Comparison of ENCODE assay signal across 16 mouse cellular contexts in genomic region chr1:91240685-91241084, GRCm38 (mm10). TPM values are rescaled to one million over a fixed set of nuclear protein-coding genes. Genes with fewer than 3 reads are reported as not detected.
DNase-seq lines count a peak whose midpoint lies in the region; ATAC-seq lines count a peak whose summit lies in the region.
"Had no signal": no experiment of that assay in that cellular context is flagged by ENCODE, and none has a peak within 500 bp of the region (broad histone marks: within the 10 kb centered on the region; RNA-seq: fewer than 3 reads in every experiment).

No protein-coding gene starts in this region.

- no peak overlapping the region for H3K27ac ChIP-seq in lung, embryonic 15.5 days
- H3K27ac ChIP-seq in intestine, embryonic 14.5 days (ENCODE audit: low read depth), result no peak overlapping the region
- no peak overlapping the region for H3K27ac ChIP-seq in hindbrain, embryonic 11.5 days (ENCODE audit: low read depth, low read length)
- H3K27ac ChIP-seq: hindbrain, embryonic 14.5 days; layer of hippocampus, adult 2 months; limb, embryonic 10.5 days; neural tube, embryonic 13.5 days; stomach, embryonic 15.5 days had no signal

- no peaks in the 10 kb centered on the region for H3K4me1 ChIP-seq in lung, embryonic 15.5 days
- no peaks in the 10 kb centered on the region; the same call in 1 of the 2 replicates for H3K4me1 ChIP-seq in intestine, embryonic 14.5 days (replicated peaks; ENCODE audit: control insufficient read depth, insufficient read depth, low read length)
- no peaks in the 10 kb centered on the region for H3K4me1 ChIP-seq in hindbrain, embryonic 11.5 days (replicated peaks; ENCODE audit: control insufficient read depth, insufficient read depth, low read length)
- H3K4me1 ChIP-seq: limb, embryonic 10.5 days; neural tube, embryonic 13.5 days had no signal

- no peaks in the 10 kb centered on the region for H3K9me3 ChIP-seq in lung, embryonic 15.5 days
- no peaks in the 10 kb centered on the region for H3K9me3 ChIP-seq in intestine, embryonic 14.5 days (ENCODE audit: control insufficient read depth, low read length)
- no peaks in the 10 kb centered on the region for H3K9me3 ChIP-seq in hindbrain, embryonic 11.5 days (ENCODE audit: control insufficient read depth, low read length)
- H3K9me3 ChIP-seq: limb, embryonic 10.5 days; neural tube, embryonic 13.5 days; stomach, embryonic 15.5 days had no signal

- no peak overlapping the region for H3K9ac ChIP-seq in lung, embryonic 15.5 days
- H3K9ac ChIP-seq in intestine, embryonic 14.5 days (ENCODE audit: low read length), result no peak overlapping the region
- H3K9ac ChIP-seq in hindbrain, embryonic 11.5 days (ENCODE audit: low read depth, low read length), result no peak overlapping the region
- H3K9ac ChIP-seq: hindbrain, embryonic 14.5 days; neural tube, embryonic 13.5 days; stomach, embryonic 15.5 days had no signal

- no peak for DNase-seq in lung, postnatal 14 days
- DNase-seq in adrenal gland, adult 8-10 months, result peak; percentile 67
- no peak for DNase-seq in intestine, embryonic 14.5 days (ENCODE audit: low spot score)
- no peak for DNase-seq in right cerebral cortex, adult 18-20 months
- DNase-seq in hindbrain, embryonic 11.5 days (ENCODE audit: low spot score), result no peak
- DNase-seq: cerebellum, postnatal 36 days; right cerebral cortex, postnatal 14 days had no signal

- H3K36me3 ChIP-seq in lung, embryonic 15.5 days, result no peaks in the 10 kb centered on the region
- H3K36me3 ChIP-seq in intestine, embryonic 14.5 days (ENCODE audit: control insufficient read depth, insufficient read depth, low read length), result no peaks in the 10 kb centered on the region
- no peaks in the 10 kb centered on the region for H3K36me3 ChIP-seq in hindbrain, embryonic 11.5 days (ENCODE audit: control insufficient read depth, insufficient read depth, low read length)
- H3K36me3 ChIP-seq: limb, embryonic 10.5 days; neural tube, embryonic 13.5 days; stomach, embryonic 15.5 days had no signal

- H3K4me3 ChIP-seq in lung, embryonic 15.5 days, result no peak overlapping the region
- H3K4me3 ChIP-seq in intestine, embryonic 14.5 days (ENCODE audit: low read depth, low read length), result no peak overlapping the region
- no peak overlapping the region for H3K4me3 ChIP-seq in hindbrain, embryonic 11.5 days (ENCODE audit: low read depth, low read length)
- H3K4me3 ChIP-seq: erythroblast, embryonic 14.5 days; layer of hippocampus, adult 2 months; limb, embryonic 10.5 days; neural tube, embryonic 13.5 days; stomach, embryonic 15.5 days had no signal

- H3K4me2 ChIP-seq in lung, embryonic 15.5 days, result no peak overlapping the region
- no peak overlapping the region for H3K4me2 ChIP-seq in intestine, embryonic 14.5 days (ENCODE audit: low read length)
- no peak overlapping the region for H3K4me2 ChIP-seq in hindbrain, embryonic 11.5 days (replicated peaks; ENCODE audit: low read depth, low read length)
- H3K4me2 ChIP-seq: hindbrain, embryonic 14.5 days; midbrain, embryonic 11.5 days; neural tube, embryonic 13.5 days; stomach, embryonic 15.5 days had no signal

- peaks cover 2% of the 10 kb centered on the region for H3K27me3 ChIP-seq in lung, embryonic 15.5 days
- 0 out of 2 replicates have a peak, but pooled peaks cover 4% of the 10 kb centered on the region for H3K27me3 ChIP-seq in intestine, embryonic 14.5 days (replicated peaks; ENCODE audit: control insufficient read depth, insufficient read depth, low read length)
- no peaks in the 10 kb centered on the region for H3K27me3 ChIP-seq in hindbrain, embryonic 11.5 days (ENCODE audit: control insufficient read depth, insufficient read depth, low read length)
- H3K27me3 ChIP-seq: neural tube, embryonic 13.5 days; stomach, embryonic 15.5 days had no signal

- ATAC-seq in lung, embryonic 15.5 days (ENCODE audit: borderline replicate concordance, extremely low read depth, low FRiP score, low TSS enrichment), result peak; percentile 23; the same call in 1 of the 2 replicates
- ATAC-seq in intestine, embryonic 14.5 days (replicated peaks; ENCODE audit: low FRiP score, low TSS enrichment, low read depth), result 0 out of 2 replicates have a peak, but pooled peaks have one; percentile 32
- ATAC-seq in monocyte, adult 5-6 weeks (replicated peaks; ENCODE audit: insufficient number of reproducible peaks, low FRiP score, low TSS enrichment, poor library complexity, severe bottlenecking), result 0 out of 2 replicates have a peak, but pooled peaks have one; percentile 24
- no peak for ATAC-seq in hindbrain, embryonic 11.5 days (ENCODE audit: low FRiP score)

- 75% methylated on average over 1 of the region's 1 CpGs for WGBS in lung, embryonic 15.5 days
- 81% methylated on average over 1 of the region's 1 CpGs for WGBS in intestine, embryonic 14.5 days
- WGBS in hindbrain, embryonic 11.5 days, result 85% methylated on average over 1 of the region's 1 CpGs

RNA-seq across cellular contexts. Expression of gene Ube2f, which starts 9.4 kb away (rescaled TPM):
- 70.0 and 70.3 TPM in 2 replicates for polyA plus RNA-seq in lung, embryonic 15.5 days (2015; fragmentation: Nextera tagmentation; extraction: Ambion mirVana)
- total RNA-seq in adrenal gland, adult 8-10 months (2022), result 10 to 100 TPM; 57.7 to 87.7 (median 71.3) TPM
- polyA plus RNA-seq in intestine, embryonic 14.5 days (2014; fragmentation: Nextera tagmentation; extraction: Ambion mirVana), result 69.9 and 71.6 TPM in 2 replicates
- total RNA-seq in monocyte, adult 5-6 weeks (2017), result 75.0 to 85.6 TPM (median 83.2 TPM) in 3 replicates
- 88.9 and 95.2 TPM in 2 replicates for polyA plus RNA-seq in hindbrain, embryonic 11.5 days (2014; fragmentation: Nextera tagmentation; extraction: Ambion mirVana)

RNA-seq across cellular contexts. Expression of gene Scly, which starts 57.5 kb away (rescaled TPM):
- 13.9 and 14.2 TPM in 2 replicates for polyA plus RNA-seq in lung, embryonic 15.5 days (2015; fragmentation: Nextera tagmentation; extraction: Ambion mirVana)
- total RNA-seq in adrenal gland, adult 8-10 months (2022), result 10 to 100 TPM; 31.4 to 42.7 (median 35.8) TPM
- polyA plus RNA-seq in intestine, embryonic 14.5 days (2014; fragmentation: Nextera tagmentation; extraction: Ambion mirVana), result 13.5 and 16.9 TPM in 2 replicates
- 18.4 to 25.4 TPM (median 25.1 TPM) in 3 replicates for total RNA-seq in monocyte, adult 5-6 weeks (2017)
- polyA plus RNA-seq in hindbrain, embryonic 11.5 days (2014; fragmentation: Nextera tagmentation; extraction: Ambion mirVana), result 12.0 and 13.8 TPM in 2 replicates
